Mouse (Mus musculus): Measurements from ENCODE around the gene Tmem182.
A peak's percentile ranks its signal among the peaks of the same experiment; 100 is the strongest.

Gene Tmem182

DNA sequence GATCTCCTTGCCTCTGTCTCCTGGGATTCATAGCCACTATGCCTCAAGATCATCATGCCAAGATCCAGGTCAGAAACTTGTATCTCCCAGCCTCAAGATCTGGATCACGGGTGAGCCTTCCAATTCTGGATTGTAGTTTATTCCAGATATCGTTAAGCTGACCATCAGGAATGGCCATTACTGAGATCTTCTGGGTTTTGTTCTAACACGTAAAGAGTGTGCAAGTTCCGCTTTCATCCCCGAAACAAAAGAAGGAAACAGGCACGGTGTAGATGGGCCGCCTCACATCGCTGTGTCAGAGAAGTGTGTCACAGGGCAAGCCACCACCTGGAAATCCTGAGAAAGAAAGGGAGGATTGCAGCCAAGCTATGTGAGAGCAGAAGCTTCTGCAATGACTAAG lies 6.3 kb upstream of the Tmem182 start:
- no peak for DNase-seq (ENCODE audit: low spot score)

DNA sequence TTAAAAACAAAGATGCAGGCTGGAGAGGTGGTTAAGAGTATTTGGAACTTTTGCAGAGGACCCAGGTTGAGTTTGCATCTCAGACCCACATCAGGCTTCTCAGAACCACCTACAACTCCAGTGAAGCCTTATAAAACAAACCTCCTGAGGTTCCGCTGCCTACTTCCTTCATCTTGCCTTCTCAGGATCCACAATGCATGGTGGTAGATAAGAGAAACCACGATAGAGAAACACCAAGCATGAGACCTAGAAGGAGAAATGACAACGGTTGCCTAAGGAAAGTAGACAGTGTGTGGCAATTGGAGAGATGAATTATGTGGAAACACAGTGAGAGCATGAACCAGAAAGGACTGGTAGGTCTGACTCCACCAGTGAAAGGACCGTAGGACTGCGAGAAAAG lies 4.5 kb upstream of the Tmem182 start:
- no peak for DNase-seq (ENCODE audit: low spot score)

DNA sequence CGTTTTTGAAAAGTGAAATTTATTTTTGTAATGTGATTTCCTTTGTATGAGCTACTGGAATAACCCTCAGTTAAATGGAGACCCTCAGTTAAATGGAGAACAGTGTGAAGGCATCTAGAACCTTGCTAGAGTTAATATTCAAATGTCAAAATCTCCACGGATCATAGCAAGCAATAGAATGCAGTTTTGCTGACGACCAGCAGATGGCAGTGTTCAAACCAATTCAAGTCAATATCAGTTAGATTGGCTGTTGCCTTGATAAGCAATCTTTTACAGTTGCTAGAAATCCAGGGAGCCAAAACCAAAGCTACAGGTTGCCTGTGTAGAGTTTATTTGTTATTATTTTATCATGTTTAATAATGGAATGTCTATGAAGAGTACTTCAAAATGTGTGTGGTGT lies 2.6 kb upstream of the Tmem182 start:
- peak; percentile 56 for DNase-seq (ENCODE audit: low spot score)

DNA sequence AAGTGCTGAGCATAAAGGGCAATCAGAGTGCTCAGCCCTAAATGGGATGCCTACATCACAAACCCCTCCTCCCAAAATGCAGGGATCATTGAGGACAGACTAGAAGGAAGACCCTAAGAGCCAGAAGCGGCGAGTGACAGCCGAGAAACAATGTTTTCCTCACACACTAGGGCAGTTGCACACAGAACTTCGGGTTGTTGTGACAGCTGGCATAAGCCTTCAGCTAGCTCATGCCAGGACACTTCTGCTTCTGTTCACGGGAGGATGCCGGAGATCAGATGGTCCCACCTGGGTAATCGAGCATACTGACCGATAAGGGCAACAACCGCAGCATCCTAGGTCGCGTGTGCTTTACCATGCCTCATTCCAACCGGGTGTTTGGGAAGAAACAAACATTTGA lies 1.3 kb upstream of the Tmem182 start:
- no peak for DNase-seq (ENCODE audit: low spot score)

DNA sequence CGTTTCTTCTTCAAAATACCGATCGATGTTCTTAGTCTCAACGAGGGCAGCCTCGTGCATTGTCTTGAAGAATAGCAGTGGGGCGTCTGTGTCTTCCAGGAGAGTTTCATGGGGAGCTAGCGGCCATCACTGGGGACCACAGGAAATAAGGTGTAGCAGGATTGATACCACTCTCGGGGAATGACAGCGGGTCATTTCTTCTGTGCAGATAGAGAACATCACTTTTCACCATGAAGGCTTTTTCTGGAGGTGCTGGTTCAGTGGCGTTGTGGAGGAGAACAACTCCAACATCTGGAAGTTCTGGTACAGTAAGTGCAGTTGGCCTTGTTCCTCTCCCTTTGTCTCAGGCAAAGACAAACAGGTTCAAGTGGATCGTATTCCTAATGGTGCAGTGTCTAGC lies 490 bp downstream of the Tmem182 start:
- DNase-seq (ENCODE audit: low spot score) = no peak

DNA sequence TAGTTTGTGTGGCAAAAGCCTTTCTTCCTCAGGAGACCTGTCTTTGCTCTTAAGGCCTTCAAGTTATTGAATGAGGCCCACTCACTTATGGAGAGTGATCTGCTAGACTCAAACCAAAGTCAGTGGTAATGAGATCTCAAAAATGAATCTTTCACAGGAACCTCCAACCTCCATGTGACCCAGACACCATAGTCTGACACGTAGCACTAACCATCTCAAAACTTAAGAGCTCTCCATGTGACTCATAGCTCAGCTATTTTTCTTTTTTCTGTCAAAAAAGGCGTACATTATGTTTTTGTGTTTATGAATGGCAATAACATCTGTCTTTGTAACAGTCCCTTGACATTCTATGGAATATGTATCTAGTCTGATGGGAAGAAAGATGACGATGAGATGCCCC lies 3.2 kb downstream of the Tmem182 start:
- DNase-seq (ENCODE audit: low spot score) = no peak

DNA sequence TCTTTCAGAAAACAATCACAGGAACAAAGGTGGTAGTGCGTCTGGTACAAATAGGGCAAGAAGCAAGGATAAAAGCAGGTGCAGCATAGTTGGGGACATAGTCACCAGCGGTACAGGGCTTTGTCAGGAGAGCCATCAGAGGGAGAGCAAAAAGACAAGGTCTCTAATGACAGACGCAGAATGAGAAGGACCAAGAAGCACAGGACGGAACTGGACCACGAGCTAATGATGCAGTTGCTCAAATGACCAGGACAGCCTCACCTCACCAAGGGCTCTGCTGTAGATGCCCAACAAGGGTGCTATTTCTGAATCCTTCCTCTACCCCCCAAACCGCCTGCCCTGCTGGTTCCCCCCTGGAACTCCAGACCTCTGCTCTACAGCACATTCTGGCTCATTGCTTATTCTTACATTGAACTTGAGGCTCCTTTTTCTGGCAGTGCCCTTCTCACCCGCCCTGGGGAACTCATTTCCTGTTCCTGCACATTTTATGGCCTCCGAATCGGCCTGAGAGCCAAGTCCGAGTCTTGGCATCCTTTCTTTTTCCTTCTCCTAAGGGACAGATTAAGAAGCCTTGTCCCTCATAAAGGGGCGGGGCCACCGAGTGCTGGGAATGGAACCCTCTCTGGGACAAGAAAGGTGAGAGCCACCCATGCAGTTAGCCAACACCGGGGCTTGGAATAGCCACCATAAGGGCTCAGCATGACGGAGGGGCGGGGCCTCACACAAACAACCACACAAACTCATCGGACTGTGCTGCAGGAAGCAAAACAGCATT lies 9.9 kb downstream of the Tmem182 start:
- DNase-seq (ENCODE audit: low spot score) = peak; percentile 41

DNA sequence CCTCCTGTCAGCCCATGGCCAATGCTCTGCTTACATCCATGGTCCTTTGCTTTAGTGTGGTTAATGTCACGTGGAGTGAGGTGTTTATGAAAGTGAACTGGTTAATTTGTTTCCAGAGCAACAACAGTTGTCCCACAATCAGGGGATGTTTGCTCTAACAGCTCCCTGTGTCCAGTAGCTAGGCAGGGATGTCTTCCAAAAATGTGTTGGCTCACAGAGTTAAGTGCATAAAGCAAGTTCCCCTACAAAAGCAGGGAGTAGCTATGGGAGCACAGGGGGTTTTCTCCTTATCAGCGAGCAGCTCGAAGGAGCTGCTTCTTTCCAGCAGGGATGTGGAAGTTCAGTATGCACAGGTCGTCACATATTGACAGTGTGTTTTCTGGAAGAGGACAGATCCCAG lies 19.1 kb downstream of the Tmem182 start:
- no peak for DNase-seq (ENCODE audit: low spot score)

DNA sequence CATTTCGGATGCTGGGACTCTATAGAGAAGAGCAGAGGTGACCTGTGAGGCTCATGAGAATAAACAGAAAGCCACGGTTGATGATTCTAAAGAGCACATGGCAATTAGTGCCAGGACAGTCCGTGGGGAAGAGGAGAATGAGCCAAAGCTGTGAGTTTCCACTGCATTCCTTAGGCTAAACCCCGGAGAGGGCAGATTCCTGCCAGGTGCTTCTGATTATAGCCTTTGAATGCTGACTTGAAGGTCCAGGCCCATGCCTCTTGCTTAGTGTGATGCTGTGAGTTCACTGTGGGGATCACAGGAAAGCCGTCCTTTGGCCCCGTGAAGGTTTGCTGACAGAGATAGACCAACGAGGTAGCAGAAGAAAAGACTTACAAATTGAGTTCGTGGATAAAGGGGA lies 19.5 kb downstream of the Tmem182 start:
- DNase-seq (ENCODE audit: low spot score) = no peak

DNA sequence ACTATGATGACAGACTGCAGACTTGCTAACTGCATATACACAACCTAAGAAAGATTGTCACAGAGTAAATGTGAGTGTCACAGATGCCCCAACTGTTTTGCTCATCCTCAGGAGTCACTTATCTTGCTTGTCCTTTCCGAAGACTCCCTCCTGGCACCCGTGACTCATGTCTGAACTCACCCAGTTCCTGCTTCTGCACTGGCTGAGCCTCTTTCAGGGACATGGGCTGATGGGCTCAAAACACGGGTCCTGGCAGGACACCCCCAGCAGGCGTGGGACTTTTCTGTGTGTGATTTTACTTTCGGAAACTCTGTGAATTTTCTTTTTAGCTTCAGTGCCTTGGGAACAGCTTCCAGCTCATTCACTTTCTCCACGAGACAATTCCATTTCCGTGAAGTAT lies 20.4 kb downstream of the Tmem182 start:
- DNase-seq (ENCODE audit: low spot score) = no peak

DNA sequence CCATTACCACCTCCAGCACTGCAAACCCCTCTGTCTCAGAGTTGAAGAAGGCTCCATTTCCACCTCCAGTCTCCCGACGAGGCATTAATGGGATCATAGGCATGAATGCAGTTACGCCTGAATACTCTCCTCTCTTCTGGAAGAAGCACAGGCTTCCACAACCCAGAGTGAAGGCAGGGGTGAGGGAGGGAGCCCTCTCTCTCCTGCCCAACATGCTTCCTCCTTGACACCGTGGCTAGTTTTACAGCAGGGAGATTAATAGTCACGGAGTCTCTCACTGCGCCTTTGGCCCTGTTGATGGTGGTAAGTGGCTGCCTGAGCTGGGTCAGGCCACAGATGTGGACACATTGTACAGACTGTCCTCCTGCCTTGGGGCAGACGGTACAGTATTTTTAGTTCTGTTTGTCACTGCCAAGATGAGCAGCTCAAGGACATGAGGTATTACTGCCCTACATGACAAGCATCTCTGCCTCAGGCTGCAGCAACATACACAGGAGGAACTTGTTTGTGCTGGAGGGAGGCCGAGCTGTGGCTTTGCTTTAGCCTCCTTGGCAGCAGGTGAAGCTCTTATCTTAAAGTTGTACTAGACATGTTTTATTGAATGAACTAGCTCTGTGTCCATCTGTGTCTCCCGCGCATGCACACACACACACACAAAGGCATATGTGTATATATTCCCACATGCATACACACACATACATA lies 24.0 kb downstream of the Tmem182 start:
- DNase-seq (ENCODE audit: low spot score) = no peak

DNA sequence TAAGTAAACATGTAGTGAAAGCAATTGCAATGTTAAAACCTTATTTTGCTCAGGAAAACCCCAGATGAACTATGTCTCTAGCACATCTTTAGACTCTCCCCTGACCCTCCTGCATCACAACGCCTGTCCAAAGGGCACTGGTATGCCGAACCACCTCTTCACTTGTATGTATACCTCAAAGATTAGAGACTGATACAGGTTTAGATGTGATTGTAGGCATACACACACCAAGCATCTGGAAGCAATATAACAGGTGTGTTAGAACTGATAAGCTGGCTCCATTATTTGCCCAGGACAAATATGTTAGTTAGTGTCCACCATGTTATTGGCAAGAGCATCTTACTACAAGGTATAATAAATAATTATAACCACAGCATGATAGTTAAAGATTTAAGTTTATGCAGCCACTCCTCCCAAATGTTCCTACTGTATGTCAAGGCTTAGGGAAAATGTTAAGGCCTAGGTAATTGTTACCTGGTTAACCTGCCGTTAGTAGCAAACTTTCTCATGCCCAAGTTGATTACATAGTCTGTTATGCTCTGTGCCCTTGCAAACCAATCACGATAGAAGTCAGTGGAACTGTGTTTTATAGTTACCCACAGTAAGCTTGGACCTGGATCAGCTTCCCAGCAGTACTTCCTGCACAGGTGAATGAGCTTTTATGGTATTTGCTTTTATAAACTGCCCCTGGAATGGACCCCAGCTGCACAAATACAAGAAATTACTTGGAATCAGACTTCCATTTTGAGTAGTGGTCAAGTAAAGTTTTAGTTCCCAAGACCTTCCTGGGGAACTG lies 25.5 kb downstream of the Tmem182 start:
- no peak for DNase-seq (ENCODE audit: low spot score)

DNA sequence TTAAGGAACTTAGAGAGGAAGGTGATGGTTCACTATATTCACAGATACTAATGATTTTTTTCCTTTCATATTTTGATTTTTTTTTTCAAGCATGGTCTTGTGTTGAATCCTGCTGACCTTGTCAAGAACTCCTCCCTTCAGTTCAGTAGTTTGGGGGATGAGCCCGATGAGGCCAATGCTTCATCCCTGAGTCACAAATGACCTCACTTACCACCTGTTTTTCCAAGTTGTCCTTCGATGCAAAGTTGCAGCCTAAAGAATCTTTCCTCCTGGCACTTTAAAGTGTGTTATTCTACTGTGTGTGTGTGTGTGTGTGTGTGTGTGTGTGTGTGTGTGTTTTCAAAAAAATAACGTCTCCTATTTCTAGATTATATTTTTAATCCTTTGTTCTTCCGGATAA lies 30.1 kb downstream of the Tmem182 start:
- no peak for DNase-seq (ENCODE audit: low spot score)

DNA sequence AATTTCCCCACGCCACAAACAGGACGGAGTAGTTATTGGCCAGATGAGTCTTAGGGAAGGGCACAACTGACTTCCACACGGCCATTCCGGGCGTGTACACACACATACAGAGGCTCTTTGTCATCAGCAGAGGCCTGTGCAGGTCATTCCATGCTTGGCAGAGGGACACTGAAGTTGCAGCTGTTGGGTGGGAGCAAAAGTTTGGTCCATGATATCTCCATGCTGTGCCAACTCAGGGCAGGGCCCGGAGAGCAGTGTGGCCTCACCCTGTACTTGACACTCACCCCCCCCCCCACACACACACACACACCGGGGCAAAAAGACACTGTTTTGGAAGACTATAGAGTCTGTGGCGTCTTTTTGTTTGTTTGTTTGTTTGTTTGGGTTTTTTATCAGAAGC lies 35.2 kb downstream of the Tmem182 start:
- DNase-seq (ENCODE audit: low spot score) = no peak

DNA sequence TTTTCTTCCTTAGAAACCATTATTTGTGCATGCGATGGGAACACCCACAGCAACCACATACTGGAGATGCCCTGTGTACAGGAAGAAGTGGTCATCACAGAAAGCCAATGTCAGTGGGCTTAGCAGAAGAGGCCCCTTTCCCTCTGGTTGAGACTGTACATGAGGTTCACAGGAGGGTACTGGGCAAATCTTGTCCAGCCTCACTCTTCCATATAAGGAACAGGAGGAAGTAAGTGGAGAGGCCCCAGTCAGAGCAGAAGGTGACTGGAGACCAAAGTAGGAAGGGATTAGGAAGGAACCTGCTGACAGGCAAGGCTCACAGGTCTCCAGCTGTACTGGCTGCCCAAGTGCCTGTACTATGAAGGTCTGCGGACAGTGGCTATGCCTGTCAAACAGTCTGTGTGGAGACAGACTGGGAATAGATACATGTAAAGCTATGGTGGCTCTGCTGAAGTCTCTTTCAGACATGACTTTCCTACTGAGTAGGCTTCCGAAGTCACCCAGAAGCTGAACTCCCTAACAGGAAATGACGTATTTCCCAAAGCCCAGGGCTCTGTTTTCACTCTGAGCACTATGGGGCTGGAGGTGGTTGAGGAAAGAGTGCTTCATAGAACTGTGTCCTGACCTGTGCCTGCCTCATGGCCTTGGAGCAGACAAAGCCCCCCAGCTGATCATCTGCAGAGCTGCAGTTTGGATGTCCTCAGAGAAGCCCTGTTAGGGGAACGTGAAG lies 35.8 kb downstream of the Tmem182 start:
- no peak for DNase-seq (ENCODE audit: low spot score)

DNA sequence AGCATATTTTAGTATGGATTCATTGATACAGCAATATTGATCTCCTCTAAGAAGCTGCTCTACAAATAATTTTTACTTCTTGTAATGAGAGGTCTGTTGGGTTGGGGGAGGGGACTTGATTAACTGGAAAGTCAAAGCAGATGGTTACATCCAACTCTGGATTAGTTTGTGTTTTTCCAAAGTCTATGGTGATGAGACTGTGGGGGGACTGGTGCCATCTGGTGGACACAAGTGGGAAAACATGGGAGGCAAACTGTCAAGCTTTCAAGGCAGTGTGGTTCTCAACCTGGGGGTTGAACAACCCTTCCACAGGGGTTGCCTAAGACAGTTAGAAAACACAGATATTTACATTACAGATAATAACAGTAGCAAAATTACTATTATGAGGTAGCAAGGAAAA lies 39.2 kb downstream of the Tmem182 start:
- peak; percentile 79 for DNase-seq (ENCODE audit: low spot score)

DNA sequence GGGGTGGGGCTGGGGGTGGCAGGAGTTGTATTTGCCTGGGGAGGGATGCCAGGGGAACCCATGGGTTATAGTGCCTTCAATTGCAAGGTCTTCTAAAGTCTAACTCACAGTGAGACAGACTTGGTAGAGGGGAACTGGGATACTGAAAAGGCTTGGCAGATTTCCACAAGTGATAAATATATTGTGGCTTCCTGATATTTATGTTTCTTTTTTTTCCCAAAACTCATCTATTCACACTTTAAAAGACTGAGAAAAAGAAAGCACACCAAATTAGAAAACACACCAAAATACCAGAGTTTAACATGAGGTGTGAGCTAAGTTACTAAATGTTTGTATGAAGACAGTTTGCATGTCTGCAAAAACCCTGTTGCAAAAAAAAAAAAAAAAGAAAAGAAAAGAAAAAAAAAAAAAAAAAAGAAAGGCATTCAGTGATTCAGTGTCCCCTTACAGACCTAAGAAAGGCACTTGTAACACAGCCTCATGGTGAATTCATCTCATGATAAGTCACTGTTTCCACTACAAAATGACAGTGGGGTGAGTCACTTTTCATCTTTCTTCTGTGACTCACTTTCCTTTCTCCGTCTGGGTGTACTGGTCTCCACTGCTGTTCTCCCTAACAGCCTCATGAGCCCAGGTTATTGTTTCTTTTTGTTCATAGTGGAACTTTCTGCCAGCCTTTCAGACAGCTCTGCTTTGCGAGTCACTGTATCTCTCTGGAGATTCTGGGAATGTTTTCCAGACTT lies 42.0 kb downstream of the Tmem182 start:
- no peak for DNase-seq (ENCODE audit: low spot score)

DNA sequence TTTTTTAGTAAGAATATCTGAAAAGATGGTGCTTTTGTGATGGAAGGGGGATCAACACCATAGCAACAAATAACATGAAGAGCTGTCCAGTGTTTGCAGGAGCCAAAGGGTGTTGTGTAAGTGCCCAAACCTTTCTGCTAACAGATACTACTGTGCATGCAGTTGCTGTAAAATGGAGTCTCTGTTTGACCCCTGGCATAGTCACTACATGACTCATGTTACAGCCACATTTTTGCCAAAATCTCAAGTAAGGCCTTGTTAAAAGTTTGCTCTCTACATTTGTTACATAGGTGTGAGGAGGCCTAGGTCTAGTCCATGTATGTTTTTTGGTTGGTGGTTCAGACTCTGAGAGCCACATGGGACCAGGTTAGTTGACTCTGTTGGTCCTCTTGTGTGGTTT lies 45.9 kb downstream of the Tmem182 start:
- no peak for DNase-seq (ENCODE audit: low spot score)

DNA sequence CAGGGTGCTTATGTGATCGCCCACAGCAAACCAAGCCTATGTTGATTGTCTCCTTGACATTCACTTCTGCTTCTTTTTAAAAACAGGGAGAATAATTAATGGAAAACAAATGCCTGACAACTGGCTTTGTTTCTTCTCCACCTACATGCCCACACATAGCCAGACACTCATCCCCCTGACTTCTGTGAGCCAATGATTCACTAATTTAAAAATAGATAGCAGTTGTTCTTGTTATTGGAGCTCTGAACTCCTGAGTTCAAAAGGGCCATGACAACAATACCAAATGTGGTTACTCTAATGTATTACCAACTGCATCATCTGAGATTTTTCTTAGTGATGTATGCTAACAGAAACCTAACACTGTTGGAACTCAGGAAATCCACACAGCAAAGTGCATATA lies 49.9 kb downstream of the Tmem182 start:
- no peak for DNase-seq (ENCODE audit: low spot score)

DNA sequence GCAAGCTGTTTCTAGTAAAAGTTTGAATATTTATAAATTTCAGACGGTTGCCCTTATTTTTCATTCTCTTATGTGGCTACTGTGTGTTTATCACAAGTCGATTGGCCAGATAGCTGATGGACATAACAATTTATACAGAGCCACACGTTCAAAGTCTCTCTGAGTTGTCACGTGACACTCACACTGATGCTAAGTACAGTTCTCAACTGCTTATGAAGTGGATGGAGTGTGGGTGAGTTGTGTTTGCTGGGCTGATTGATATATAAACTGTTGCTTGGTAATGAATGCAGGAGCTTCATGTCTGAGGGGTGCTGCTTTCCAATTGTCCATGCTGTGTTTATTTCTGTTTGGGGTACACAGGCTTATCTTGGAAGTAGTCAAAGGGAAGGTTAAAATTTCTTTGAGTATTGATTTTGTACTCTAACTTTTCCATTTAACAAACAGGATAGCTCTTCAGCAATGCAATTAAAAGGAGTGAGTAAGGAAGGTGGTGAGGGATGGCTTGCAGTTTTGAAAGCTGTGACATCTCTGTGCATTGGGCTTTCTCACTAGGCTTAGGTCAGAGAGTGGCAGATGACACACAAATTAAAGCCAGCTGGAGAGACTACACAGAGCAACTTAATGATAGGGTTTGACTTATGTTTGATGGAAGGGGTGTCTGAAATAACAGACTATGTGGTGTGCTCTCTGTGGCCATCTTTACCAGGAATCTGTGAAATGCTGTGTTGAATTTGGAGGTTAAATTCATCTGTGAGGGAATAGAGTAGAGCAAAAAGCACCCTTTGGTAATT lies 51.6 kb downstream of the Tmem182 start:
- DNase-seq (ENCODE audit: low spot score) = no peak

DNA sequence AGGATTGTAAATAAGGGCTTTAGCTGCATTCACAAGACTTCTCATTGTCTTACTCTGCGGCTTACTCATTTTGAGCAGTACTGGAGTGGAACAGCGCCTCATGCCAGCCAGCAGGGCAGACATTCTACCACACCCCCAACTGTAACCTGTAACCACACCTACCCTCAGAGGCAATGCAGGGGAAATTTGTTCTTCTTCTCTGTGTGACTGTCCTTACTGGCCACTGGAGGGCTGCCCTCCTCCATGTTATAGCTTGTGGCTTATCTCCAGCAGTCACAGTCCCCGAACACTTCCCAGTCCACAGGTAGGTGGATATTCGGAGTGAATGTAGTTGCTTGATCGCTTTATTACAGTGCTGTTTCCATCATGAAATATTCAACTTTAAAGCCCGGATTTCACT lies 59.6 kb downstream of the Tmem182 start:
- DNase-seq (ENCODE audit: low spot score) = no peak

Data from testis, postnatal 10 days (tissue).